Mouse (Mus musculus) left cerebral cortex, adult 9 months (tissue): ENCODE measurements around the gene Foxg1.
A peak's percentile ranks its signal among the peaks of the same experiment; 100 is the strongest.

Experiments used
- DNase-seq, 2 experiments: peaks; one replicate each; pipeline ENCODE4 v3.0.0; 2022; ENCODE audit warnings: low spot score in 2 of 2

Foxg1 gene

DNA sequence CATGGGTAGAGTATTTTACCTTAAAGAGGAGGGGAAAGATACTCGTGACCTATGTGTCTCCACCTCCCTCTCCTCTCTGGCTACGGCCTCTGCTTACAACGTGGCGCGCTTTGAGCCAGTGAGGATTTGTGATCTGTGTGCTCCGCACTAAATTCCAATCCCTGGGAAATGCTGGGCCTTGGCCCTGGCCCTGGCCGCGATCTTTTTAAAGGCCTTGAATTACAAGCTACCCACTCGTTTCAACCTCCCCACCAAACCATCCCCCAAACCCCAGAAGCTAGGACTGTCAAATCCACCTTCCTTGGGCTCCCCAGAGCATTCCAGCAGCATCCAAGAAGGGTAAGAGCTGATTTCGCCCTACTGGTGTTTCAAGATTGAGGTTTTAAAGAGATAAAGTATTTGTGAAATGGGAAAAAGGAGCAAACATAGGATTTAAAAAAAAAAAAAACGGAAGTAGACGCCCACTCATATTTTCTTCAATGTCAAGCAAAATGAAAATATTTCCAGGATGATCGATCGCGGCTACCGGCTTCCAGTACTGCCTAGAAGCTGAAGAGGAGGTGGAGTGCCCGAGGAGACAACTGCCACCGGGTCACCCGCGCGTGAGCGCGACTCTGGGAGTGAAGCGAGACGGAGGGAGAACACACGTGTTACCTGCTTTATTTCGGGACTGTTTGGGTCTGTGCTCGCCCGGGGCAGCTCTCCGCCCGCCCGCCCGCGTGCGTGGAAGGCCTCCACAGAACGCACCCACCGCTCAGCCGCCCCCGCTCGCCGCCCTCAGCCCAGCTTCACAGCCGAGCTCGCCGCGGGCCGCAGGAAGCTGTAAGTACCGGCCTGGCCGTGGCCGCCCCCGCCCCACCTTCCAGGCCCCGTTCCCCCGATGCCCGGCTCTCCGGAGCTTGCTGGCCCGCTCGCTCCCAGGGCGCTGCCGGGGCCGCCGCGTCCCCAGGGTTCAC is at the start of gene Foxg1:
Gene Foxg1, plus strand, starts transcription at position 96 of the 956 bp plus-strand sequence.
- DNase-seq, result peak in 1 of 2 experiments; percentile 66

DNA sequence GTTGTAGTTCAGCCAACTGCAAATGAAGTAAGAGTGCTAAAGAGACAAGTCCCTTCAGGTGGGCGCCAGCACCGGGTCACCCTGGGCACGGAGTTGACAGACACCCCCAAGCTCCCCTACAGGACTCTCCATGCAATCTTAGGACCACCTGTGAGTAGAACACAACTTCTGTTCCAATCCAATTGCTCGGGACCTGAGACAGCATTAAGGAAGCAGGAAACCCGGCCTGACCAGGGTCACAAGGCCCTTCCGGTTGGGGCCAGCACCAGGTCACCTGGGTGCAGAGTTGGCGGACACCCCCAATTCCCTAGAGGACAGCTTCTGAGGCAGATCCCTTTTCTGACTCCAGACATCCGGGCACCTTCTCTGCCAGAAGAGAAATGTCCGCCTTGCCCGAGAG is 32.8 kb upstream of the Foxg1 start:
- no peak for DNase-seq

DNA sequence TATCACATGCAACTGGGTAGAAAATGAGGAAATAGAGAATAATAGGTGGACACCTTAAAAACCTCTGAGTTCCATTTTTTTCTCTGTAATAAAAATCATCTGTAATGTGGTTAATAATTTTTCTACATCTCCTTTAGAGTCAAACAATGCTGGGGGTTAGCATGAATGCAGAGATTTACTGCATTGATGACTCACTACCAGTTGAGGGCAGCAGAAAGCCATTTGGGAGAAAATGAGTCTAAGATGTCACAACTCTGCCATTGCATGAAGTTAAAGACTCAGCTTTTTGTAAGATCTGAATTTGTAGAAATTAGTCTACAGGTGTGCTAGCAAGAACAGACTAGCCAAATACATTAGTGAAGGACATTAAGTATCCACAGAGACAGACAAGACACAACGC is 13.5 kb upstream of the Foxg1 start:
- peak in 1 of 2 experiments; percentile 23 for DNase-seq

DNA sequence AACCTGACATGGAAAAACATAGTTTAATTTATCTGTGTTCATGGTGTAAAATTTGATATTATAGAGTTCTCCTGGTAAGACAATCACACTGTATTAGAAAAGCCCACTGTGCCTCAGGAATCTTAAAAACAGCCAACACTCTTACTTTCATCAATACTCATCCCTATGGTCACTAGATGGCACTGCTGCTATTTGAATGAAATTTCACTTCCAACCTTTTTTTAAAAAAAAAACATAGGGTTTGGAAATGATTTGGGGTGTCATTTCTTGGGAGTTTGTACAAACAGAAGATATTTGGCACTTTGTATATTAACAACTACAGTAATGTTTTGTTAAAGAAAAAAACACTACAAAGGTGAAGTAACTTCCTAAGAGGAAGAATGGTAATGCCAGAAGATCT is 10.3 kb upstream of the Foxg1 start:
- peak in 1 of 2 experiments; percentile 56 for DNase-seq

DNA sequence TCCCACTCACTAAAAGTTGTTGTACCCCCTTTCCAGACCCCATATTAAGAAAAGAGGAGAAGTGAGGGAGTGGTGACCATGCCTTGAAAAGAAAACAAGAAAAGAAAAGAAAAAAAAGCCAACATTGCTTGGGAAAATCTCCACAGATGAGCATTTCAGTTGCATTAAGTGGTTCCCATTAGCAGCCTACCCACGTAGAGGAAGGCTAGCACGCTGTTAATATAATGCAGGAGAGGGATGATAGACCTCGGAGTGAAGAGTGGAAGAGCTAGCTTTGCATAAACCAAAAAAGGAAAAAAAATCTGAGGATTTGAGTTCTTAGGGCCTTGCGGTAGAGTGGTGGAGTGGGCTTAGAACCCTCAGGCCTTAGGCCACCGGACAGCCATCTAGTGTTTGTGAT is 9.3 kb upstream of the Foxg1 start:
- no peak for DNase-seq

DNA sequence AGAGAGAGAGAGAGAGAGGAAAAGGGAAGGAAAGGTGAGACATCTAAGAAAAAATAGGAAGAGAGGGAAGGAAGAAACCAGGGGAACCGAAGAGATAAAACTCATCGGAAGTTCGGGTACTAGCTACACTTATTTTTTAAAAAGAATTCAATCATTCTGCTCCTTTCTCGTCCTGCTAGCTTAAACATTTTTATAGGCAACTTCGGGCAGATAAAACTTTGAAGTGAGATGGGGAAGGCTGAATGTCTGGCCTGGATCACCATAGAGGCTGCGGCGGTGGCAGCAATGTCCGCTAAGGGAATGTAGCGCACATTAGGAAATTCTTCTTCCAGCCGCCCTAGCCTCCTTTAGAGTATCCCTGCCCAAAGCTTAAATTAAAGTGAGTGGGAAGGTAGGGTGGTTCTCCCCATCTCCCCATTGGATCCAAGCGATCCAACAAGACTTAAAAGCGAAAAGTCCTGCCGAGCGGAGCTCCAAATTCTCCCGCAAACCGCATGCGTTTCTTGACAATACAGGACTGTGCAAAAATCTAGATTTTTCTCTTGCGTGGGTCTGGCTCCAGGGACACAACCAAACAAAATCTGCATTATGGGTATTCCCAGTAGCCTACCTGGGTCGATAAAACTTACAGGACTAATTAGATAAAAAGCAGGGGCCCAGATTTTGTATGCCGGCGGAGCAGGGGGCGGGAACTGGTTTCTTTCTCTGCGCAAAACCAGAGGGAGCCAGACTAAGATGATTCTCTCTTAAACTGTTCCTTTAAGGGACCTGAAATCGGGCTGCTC is 8.4 kb upstream of the Foxg1 start:
- peak in 1 of 2 experiments; percentile 33 for DNase-seq

DNA sequence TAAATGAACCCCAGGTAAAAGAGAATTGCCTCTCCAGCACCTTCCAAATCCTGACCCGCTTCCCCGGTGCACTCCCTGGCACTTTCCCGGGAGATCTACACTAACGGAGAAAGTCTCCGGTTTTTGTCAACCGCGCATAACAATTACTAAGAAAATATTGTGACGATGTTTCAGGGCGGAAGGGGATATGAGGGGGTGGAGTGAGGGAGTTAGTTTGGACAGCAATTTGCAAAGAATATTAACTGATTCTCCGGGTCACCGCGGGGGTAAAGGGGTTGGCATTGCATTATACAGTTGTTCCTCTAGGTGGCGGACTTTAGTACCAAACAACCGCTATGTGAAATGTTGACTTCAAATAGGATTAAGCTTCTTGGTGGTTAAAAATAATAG is 7.9 kb upstream of the Foxg1 start:
- peak in 1 of 2 experiments; percentile 73 for DNase-seq

DNA sequence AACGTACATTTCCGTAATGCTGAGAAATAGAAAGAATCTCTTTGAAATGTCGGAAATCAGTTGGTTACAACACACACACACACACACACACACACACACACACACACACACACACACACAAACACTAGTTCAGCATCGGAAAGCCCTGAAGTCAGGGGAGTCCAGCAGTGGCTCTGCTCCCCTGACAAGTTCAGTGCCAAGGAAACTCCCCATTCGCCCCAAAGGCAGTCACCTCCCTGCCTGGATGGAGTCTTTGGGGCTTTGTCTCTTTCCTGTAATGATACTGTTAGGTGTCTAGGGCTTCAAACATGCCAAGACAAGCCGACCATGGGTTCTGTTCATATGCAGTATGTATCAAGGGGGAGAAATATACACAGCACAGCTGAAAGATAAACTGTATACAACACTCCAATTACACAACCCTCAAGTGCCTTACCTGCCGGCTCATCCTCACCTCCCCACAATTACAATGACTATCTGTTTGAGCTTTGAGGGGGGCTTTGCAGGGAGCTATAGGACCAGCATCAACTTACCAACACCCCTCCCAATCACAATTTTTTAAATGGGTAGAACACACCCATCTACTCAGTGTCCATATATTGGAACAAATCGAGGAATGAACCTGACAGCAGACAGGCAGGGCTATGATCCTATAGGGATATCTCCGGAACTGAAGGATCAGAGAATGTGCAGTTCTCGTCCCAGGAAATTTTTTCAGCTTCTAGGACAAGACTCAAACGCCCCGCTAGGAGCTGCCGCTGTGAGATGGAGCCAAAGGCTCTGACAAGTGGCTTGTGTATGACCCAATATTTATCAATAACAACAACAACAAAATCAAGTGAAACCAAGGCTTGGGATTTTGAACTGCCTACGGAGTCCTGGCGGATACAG is 6.8 kb upstream of the Foxg1 start:
- DNase-seq, result peak in 1 of 2 experiments; percentile 23

DNA sequence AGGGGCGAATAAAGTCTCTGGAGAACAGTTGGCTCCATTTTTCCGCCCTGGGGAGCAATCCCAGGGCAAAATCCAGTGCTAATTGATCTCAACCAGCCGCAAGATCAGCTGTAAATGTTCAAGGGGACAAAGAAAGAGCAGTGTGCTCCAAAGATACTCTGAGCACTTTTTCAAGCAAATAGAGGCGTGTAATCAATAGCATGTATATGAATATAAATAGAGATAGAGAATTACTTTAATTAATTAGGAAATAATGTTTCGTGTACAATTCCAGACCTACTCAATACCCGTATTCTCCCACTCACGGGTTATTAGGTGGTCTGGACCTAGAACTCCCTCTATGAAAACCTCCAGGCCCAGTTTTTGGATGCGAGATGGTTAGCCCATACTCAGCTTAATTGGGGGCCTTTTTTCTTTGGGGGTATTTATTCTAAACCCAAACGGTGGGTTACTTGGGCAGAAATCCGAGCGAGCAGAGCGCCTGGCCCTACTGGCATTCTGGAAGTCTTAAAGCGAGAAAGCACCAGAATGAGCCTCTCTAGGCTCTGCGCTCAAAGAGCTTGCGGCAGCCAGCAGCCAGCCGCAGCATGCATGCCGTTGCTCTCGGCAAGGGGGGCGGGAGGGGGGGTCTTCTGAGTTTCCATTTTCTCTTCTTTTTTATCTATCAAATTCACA is 6.0 kb upstream of the Foxg1 start:
- peak in 1 of 2 experiments; percentile 29 for DNase-seq

DNA sequence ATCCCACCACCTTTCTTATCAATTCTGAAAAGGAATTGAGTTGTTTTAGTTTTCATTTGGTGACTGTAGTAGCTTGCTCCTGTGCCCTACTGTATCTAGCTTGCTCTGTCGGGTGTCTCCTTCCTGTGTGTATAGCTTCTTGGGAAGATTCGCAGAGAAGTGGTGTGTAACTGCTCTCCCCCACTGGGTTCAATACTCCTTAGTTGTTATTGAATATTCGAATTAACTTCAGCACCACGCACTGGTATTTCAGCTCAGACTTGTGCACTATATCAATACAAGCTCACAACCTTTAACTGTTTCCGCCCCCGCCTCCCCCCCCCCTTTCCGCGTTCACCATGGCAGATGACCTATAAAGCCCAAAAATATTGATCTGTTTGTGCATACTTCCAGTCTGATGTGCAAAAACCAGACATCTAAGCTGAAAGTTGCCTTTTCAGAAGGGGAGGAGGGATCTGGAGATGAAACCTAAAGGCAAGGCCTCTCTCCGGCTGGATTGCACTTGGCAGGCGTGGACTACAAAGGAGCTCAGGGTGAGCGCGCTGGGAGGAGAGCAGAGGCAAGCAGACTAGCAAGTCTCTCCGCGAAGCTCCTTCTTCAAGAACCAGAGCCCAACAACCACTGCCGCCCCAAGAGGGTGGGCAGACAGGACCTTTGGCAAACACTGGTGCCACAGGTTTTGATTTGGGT is 5.0 kb upstream of the Foxg1 start:
- DNase-seq, result peak in 1 of 2 experiments; percentile 64

DNA sequence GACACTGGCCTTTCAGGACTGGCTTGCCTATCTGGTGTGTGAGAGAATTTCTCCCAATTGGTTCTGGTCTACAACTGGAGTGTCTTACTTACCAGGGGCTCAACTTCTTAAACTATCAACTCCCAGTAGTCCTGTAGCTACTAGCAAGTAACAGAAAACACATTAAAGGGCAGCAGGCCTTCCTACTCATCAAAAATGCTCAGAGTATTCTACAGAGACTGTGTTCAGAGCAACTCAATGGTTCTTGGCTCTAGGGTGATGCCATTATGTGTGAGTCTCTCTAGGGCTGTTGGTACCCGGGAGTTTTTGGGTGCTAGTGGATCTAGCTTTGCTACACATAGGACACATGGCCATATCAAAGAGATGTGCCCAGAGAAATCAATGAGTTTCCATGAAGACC is 3.5 kb upstream of the Foxg1 start:
- no peak for DNase-seq

DNA sequence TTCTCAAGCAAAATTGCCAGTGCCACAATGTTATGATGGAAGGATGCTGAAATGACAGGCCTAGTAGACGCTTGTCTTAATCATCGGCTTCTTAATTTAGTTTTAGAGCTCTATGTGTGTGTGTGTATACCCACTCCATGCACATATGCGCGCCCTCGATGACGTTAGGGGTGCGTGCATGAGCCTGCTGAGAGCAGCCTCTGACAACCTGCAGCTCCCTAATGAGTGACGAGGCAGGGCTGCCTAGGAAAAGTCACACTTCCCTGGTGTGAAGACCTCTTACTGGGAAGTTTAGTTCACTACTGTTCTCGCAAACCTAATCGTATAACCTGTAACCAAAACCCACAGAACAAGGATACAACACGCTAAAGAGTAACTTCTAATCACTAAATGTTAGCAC is 3.0 kb upstream of the Foxg1 start:
- no peak for DNase-seq

DNA sequence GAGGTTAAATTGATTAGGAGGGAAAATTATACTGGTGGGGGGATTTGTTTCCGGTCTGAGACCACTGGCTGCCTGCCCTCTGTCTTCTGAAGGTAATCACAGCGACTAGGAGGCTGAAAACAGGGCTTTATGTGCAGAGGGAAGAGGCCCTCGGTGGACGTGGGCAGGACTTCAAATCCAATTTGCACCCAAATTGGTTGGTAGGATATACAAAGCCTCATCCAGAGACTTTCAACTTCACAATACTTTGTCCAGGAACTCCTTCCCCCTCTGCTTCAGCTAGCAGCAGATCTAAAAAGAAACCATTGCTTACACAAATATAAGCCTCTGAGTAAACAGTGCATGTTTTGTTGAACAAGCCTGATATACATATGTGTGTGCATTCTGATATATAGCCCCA is 2.0 kb upstream of the Foxg1 start:
- no peak for DNase-seq

DNA sequence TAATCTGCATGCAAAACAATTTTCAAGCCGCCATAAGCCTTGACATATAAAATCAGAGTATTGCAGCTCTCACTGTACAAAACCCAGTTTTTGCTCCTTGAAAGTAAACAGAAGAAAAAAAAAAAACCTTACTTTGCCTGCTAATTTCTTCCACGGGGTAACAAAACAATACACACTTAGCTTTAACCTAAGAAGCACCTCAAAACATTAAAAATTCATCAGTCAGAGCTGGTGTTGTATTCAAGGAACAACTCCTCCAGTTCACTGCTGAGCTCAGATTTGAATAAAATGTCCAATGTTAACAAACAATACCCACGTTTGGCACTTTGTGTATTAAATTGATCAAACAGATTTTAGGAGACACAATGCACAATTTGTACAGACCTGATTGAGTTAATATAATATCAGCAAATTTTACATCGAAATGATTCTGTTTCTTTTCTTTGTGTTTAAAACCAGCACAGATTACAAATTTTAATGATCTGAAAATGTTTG is 1.4 kb upstream of the Foxg1 start:
- DNase-seq, result no peak

DNA sequence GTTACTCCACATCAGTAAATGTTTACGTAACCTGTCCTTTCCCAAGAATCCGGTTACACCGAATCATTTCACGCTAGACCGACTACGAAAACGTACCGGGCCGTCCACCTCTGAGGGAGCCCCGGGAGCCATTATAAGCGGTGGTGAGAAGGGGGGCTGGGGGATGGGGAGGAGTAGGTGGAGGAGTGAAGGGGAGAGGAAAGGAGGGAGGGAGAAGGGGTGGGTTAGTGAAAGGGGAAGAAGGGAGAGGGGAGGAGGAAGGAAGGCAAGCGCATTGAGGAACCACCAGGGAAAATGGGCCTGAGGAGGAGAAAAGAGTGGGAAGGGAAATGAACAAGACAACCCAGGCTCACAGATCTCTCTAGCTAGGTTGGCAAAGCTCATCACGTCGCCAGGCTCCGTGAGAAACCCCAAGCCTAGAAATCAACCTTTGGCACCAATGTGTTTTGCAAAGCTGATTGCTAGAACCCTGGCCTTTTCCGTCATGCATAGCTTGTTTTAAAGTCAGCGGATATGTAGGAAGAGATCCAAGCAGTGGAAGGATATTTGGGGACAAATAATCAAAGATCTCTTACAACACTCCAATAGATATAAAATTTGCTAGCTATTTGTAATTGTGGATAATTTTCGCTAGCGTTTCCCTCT is 617 bp upstream of the Foxg1 start:
- no peak for DNase-seq

DNA sequence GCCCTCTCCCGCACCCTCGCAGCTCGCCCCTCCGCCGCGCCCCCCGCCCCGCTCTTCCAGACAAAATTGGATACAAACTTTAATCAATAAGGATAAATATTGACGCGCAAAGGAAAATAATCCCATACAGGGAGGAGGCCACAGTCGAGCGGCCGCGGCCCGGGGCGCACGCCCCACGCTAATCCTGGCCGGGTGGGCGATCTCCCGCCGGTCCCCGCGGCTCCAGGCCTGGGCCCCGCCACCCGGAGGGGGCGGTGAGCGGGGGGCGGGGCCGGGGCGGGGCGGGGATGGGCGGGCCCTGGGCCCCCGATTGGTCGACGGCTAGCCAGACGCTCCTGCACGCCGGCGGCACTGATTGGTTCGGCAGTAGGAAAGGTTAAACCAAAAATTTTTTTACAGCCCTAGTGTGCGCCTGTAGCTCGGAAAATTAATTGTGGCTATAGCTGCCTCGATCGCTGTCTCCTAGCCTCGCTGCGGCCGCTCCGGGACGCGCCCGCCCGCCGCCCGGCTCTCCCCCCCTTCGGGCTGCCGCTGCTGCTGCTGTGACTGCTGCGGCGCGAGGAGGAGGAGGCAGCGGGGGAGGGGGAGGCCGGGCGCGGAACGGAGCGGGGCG is 1.2 kb downstream of the Foxg1 start:
- DNase-seq, result peak; percentile 89 to 90

DNA sequence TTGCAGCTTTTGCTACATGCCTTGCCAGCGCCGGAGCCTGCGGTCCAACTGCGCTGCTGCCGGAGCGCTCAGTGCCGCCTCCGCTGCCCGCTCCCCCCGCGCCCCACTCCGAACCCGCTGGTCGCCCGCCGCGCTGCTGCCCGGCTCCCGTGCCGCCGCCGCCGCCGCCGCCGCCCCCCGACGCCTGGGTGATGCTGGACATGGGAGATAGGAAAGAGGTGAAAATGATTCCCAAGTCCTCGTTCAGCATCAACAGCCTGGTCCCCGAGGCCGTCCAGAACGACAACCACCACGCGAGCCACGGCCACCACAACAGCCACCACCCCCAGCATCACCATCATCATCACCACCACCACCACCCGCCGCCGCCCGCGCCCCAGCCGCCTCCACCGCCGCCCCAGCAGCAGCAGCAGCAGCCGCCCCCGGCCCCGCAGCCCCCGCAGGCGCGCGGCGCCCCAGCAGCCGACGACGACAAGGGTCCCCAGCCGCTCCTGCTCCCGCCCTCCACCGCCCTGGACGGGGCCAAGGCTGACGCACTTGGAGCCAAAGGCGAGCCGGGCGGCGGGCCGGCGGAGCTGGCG is 1.9 kb downstream of the Foxg1 start:
- DNase-seq, result no peak

DNA sequence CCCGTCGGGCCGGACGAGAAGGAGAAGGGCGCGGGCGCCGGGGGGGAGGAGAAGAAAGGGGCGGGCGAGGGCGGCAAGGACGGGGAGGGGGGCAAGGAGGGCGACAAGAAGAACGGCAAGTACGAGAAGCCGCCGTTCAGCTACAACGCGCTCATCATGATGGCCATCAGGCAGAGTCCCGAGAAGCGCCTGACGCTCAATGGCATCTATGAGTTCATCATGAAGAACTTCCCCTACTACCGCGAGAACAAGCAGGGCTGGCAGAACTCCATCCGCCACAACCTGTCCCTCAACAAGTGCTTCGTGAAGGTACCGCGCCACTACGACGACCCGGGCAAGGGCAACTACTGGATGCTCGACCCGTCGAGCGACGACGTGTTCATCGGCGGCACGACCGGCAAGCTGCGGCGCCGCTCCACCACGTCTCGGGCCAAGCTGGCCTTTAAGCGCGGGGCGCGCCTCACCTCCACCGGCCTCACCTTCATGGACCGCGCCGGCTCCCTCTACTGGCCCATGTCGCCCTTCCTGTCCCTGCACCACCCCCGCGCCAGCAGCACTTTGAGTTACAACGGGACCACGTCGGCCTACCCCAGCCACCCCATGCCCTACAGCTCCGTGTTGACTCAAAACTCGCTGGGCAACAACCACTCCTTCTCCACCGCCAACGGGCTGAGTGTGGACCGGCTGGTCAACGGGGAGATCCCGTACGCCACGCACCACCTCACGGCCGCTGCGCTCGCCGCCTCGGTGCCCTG is 2.6 kb downstream of the Foxg1 start, which contains the start of gene Gm43517:
Gene Gm43517, plus strand, starts transcription at position 299 of the 755 bp plus-strand sequence.
- no peak for DNase-seq
